Mouse (Mus musculus) MN1 (cell line): Measurements from ENCODE around the gene Myo3b.
A peak's percentile ranks its signal among the peaks of the same experiment; 100 is the strongest.

Experiments used
- DNase-seq: peaks from one replicate; pipeline ENCODE4 v3.0.0-alpha.2; 2016; ENCODE audit warnings: low spot score

Gene Myo3b

DNA sequence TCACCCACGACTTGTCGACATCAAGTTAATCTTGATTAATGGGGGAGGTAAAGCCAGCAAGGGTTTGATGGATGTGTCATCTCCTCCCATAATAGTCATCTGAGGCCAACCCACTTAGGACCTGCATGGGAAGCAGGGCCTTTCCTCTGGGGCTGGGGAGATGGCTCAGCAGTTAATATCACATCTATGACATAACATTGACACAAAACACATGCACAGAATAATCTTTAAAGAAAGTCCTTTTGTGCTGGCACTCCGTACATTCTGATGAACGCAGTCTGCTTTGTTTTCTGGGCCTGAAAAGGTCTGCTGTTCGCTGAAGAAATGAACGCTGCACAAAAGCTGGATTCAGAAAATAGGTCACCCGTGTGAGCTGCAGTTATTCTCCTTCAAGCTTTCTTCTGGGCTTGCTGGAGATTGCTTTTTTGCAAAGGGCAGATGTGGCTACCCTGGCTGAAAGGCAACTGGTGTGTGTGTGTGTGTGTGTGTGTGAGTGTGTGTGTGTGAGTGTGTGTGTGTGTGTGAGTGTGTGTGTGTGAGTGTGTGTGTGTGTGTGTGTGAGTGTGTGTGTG lies 26.9 kb downstream of the Myo3b start:
- no peak for DNase-seq

DNA sequence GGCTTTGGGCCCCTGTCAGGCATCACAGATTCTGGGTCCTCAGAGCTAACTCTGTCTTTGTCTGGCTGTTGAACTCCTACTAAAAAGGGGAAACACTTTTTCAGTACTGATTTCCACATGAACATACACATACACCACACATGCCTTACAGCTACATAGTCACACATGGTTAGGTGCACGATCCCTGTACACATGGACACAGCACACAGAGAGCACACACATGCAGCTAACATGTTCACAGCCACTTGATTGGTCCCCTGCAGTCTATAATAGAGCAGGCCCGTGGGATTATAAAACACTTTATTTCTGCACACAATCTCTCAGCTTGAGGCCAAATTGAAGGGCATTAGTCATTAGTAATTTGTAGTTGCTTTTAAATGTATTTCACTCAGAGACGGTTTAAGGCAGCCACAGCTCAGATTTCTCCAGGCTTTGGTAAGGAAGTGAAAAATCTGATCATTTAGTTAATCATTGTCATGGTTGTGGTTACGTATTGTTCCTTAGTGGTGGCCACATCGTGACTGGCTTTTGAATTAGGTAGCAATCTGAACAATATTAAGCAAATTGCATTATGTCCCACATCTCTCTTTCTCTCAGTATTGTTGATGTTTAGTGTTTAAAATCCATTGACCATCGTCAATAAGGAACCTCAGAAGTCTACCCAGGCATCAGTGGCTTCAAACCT lies 27.6 kb downstream of the Myo3b start:
- no peak for DNase-seq

DNA sequence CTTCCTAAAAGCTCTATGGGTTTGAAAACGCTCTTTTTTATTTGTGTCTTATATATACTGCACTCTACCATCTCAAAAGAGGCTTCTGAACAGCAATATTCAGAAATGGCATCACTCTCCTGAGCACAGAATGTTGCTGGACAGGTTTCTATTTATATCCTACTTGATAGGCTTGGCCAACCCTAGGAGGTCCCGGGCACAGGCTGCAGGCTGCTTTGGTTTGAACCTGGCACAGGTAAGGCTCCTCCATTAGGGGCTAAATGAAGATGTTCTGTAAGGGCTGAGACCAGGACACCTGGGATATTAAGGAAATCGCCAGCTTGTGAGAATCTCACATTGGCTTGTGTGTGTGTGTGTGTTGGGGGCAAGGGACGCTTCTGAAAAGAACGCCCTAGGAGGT lies 30.9 kb downstream of the Myo3b start:
- no peak for DNase-seq

DNA sequence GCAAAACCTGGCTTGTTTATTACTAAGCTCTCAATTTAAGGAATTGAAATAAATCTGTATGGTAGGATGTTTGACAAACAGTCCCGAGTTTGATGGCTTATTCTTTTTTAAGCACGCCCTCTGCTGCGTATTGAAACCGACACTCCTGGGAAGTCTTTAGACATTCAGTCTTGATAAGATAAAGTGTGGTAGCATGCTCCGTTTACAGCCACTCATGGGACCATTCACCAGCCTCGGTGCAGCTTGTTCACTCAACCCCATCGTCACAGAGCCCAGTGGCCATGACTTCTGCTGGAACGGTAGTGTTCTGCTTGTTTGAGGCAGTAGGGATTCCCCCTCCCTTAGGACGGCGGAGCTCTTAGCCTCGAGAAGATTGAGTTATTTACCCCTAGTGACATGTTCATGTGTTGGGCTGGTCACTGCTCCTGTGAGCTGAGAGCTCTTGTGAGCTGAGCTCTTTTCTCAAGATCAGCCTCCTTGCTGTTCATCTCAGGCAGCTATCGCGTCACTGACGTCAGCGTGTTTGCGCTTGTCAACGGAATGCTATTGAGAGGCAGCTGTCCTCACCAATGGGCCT lies 44.6 kb downstream of the Myo3b start:
- no peak for DNase-seq

DNA sequence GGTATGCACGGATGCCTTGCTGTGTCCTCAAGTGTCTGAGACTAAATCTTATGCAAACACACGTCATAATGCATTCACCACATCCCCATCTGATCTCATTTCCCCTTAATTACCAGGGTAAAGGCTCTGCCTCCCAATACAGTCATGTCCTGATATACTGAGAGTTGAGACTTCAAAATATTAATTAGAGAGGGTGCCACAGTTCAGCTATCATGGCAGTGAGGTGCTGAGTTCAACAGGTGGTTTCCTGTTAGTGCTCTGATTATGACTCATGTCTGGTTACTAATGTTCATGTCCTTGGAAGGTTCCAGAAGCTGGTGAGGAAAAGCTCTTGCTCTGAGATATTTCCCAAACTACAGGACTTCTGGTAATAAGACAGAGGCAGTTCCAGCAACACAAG lies 52.3 kb downstream of the Myo3b start:
- DNase-seq: no peak

DNA sequence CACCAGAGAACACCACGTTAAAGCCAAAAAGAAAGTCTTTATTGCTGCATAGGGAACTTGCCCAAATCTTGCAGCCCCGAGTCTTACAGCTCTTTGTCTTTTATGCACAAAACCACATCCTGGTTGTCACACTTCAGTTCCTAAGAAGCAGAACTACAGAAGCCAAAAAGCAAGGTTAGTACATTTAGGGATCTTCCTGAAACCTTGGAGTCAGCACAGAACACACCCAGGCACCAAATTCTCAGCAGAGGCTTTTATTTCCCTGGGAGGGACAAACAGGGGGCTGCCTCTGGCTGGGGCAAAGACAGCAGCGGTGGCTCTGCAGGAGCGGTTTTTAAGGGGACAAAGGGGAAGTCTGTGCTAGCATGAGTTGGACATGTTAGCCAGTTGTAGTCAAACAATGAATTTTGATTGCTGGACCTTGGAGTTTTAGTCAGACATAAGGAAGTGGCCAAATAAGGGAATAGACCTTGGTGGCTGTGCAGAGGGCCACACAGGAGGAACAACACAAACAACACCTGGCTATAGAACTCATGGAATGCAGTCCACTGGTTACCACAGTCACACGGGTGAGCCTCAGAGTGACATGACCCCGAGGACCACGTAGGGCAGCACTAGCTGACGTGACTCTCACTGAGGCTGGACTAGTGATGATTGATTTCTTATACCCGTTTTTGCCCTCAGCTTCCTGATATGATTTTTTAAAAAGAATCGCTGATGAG lies 53.0 kb downstream of the Myo3b start:
- DNase-seq: no peak

DNA sequence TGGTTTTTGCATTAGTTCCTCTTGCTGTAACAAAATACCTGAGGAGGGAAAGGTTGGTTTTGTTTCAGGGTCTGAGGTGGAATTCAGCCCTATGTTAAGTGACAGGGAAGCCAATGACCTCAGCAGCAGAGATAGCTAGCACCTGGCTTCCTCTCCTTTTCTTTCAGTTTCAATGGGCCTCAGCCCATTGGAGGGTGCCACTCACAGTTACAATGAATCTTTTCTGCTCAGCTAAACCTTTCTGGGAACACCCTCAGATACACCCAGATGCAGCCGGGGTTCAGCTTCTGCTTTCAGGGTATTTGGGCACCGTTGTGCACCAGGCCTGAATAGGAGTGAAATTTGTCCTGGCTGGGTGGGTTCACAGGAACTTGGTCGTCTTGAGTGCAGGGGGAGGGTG lies 53.7 kb downstream of the Myo3b start:
- no peak for DNase-seq

DNA sequence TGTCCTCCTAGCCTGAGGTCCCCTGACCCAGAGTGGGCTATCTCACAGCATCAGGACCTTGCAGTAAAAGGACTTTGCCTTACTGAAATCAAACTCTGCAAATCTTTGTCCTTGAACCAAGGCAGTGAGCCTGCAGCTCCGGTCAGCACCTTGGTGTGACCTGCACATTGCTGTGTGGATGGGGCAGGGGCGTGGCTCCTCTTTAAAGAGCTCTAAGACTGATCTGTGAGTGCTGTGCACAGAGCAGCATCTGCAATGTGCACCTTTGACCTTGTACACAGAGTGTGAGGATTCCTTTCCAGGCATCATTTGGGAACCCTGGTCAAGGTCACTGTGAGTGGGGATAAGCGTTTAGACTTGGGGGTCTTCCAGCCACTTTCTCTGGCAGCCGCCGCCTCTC lies 55.5 kb downstream of the Myo3b start:
- no peak for DNase-seq

DNA sequence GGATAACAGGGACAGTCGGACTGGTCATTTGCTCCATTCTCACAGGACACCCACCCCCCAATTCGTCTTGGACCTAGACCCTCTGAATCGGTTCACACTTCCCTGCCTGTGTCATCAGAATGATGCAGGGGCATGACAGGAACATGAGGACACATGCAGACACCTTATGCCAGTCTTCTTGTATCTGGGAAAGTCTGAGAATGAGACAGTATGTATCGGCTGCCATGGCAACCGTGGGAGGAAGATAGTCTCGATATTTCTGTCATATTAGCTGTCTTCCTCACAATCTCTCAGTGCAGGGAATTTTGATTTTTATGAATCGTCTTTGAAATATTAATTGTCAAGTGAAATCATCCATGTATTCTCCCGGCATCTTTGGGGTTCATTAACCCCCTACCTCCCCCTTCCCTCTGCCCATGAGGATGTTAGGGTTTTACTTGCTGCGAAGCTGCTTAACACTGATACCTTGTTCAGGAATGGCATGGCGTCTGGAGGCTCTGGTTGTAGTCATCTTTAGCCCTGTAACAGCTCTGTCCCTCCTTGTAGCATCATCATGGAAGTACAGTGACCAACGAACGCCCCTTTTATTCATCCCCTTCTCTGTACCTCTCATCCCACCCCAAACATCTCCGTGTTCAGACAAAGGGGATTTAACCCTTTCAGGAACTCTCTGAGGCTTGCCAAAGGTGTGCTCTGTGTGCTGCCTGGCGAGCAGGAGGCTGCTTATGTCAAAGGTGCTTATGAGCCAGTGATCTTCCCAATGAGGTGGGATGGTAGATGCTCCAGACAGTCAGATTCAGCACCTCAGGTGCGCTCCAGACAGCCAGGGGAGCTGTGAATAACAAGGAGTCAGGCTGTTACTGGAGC lies 58.5 kb downstream of the Myo3b start:
- DNase-seq: no peak

DNA sequence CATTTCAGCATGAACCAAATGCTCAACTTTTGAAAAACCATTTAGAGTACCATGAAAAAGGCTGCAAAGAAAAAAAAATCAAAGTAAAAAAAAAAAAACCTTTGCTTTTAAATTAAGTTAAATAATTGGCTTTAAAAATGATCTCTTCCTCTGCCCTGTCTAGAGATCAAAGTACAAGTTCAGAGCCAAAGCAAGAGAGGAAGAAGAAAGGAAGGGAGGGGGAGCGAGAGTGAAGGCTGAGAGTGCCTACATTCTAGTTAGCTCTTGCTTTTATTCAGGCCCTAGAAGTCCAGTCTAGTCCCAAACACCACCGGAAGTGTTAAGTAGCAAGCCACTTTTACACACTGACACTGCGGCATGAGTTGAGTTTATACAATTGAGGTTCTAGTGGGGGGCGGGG lies 60.5 kb downstream of the Myo3b start:
- no peak for DNase-seq

DNA sequence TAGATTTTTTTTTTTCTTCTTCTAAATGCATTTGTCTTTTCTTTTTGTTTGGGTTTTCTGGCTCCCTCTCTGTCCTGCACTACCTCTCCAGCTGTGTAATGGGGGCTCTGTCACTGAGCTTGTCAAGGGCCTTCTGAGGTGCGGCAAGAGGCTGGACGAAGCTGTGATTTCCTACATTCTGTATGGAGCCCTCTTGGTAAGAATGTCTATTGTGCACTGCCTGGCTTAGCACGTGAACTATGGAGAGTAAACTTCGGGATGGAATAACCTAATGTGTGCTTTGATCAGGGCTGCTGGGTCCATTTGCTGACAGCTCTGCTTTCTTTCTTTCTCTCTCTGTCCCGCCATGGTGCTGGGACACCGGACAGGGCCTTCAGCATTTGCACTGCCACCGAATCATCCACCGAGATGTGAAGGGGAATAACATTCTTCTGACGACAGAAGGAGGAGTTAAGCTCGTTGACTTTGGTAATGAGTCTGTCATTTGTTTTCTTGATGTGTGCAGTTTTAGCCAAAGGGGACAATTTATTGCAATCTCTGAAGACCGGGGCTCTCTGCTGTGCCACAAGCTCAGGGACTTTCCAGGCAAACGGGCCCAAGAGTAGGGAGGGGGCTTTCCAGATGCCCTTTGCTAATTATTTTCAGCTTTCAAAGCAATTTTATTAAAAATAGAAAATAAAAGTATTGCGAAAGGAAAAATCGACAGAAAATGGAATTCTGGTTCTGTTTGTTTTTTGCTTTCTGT lies 66.5 kb downstream of the Myo3b start:
- DNase-seq: no peak

DNA sequence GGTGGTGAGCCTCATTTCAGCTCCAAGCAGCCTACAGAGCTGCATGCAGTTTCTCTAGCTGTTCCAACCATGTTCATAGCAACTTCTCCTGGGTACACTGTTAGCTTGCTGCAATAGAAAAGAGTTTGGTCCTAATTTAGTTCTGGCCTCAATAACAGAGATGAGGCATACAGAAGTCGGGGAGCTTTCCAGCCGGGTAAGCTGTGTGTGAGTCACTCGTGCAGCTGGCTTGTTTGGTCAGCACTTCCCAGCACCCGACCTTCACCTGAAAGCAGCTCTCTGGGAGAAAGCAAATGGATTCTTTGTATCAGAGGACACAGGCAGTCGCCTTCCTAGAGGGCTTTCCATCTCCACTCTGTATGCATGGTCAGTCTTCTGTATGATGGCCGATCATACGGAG lies 70.1 kb downstream of the Myo3b start:
- DNase-seq: no peak

DNA sequence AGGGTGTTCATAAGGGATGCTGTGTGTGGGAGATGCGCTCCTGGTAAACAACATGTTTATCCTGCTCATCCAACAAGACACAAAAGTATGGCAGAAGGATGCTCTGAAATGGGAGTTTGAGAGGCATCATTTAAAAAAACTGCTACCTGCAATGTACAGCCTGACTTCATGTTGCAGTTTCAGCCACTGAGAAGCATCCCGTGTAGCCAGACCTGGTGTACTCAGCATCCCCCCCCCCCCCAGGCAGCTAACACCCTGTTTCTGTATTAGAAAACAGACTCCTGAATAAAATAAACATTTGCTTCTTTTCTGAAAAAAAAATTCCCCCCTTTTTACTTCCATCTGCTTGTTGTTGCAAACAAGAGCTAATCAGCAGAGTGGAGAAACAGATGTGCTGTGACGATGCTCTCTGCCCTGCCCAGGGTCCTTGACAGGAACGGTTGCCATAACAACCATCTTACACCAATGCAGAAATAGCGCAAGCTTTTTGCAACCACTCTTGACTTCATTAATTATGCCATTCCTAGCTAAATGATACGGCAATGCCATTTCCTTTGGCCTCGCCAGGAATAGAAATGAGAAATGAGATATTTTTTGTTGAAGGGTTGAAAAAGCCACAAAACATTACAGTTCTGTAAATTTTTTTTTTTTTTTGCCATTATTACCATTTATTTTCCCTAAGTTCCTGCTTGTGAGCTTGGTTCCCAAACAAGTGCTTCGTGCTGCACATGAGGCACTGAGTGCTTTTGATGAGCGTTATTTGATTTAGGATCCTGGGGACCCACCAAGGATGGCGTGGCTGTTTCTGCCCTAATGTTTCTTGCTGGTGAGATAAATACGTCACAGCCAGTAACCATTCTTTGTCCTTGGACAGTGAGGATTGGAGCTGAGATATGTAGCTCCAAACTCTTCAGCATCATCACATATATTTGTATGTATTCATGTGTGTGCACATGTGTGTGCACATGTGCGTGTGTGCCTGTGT lies 75.2 kb downstream of the Myo3b start:
- DNase-seq: peak; percentile 21

DNA sequence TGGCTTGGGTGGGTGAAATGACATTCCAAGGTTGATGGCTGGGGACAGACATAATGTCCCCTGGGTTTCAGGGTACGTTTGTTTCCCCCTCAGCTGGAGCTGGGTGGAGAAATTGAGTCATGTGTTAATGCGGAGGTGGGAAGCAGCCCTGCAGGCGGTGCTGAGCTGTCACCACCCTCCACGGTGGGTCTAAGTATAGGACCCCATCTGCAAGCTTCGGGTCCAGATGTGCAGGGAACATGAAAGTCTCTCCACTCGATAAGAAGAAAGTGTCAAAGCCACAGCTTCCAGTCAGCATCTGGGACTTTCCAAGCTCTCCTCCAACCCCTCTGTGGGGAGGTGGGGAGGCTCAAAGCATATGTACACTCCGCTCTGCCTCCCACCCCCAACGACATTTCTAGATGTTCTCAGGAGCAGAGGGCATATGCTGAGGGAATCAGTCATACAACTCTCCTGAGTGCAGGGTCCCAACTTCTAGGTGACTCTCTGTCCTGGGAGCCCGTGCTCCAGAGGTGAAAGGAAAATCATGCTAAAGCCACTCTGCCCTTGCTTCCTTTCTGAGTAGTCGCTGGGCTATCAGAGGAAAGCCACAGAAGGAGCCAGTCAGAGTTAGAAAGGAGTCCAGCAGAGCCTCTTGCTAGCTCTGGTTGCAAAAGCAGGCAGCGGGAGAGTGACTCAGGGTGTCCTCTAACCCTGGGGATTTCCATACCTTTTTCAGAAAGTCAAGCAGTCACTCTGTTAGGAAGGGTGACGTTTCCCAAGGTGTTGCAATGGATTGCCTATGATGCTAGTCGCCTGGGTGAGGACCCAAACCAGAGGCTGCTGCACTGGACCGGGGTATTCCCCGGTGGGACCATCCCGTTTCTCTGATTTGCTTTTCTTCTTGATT lies 79.7 kb downstream of the Myo3b start:
- no peak for DNase-seq

DNA sequence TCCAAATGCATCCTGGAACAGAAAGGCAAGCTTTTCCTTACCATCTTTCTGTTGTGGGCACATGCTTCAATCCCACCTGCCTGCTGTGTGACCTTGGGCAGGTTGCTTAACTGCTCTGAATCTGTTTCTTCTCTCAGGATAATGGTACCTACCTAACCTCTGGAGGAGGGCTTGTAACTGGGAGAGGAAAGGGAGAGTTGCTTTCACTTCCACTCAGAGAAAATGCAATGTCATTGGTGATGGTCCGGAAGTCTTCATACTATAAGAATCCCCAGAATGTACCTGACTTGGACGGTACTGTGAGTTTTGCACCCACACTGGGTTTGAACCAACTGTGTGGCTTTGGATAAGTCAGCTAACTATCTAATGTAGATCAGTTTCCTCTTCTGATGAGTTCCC lies 80.3 kb downstream of the Myo3b start:
- DNase-seq: no peak

DNA sequence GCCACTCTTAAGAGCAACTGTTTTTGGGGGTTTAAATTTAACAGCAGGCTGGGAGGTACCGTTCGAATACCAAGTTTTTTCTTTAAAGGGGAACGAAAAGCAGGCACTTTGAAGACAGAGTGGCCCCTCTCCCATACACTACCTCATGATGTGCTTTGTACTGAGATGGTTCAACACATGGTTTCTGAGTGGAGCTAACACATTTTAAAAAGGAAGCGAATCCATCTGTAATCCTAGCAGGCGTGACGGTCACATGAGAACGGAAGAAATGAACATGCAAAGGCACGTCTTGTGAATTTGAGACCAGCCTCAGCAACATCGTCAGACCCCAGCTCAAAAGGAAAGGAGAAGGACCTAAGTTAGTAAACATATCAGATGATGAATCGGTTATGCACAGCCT lies 87.4 kb downstream of the Myo3b start:
- DNase-seq: no peak

DNA sequence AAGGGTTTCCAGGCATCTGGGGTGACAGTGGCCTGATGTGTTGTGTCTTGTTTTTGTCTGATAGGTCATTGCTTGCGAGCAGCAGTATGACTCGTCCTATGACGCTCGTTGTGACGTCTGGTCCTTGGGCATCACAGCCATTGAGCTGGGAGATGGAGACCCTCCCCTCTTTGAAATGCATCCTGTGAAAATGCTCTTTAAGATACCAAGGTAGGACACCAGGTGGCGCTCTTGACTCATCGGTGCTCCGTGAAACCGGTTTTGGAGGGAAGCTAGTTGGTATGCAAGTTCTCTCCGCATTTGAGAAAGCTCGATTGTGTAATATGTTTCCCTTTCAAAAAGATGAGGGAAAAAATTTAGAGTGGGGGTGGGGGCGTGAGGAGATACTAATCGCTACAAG lies 87.9 kb downstream of the Myo3b start:
- DNase-seq: peak; percentile 60

DNA sequence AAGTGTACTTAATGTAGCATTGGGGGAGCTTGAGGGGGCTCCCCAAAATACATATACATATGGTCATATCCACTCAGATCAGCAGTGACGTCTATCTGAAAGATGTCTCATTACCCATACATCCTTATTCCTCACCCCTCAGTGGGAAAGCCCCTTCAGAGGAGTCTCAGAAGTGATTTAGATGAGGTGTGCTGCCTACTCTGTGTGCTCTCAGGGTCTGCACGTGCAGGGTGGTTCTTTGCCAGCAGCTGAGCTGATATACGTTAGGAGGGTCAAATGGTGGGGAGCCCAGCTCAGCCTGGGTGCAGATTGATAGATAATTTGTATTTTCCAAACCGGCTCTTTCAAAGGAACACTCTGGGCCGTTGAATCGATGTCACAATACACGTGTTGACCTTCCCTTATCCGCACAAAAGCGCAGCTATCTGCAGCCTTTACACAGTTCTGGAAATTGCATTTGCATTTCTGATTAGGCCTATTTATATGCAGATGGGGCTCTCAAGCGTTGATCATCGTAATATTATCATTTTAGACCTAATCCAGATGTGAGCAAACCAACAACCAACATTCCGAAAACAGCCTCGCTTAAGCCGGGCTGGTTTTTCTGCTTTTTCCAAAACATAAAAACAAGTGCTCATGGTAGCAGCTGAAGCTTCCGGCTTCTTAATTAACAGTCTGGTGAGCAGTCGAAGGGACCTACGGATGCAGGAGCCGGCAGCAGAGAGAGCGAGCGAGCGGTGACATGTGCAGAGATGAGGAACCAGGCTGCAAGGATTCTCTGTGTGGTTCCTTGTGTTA lies 88.6 kb downstream of the Myo3b start:
- DNase-seq: no peak
